Mouse (Mus musculus): ENCODE measurements around the gene Itgb4. TPM values are rescaled to one million over a fixed set of nuclear protein-coding genes. Genes with fewer than 3 reads are reported as not detected.

Itgb4 gene
- polyA plus RNA-seq, 1 experiment from 2014 or later, result 1.1 TPM

GRCm38 (mm10) chr11:115954712-115955111 is 19.8 kb upstream of the Itgb4 start:
- peaks cover 88% of the 10 kb centered on the region for H3K36me3 ChIP-seq
- H3K4me3 ChIP-seq, result no peak overlapping the region
- no peak overlapping the region for H3K27ac ChIP-seq
- 0 out of 2 replicates have a peak, but pooled peaks cover 3% of the 10 kb centered on the region for H3K4me1 ChIP-seq
- H3K27me3 ChIP-seq (ENCODE audit: insufficient read depth, poor library complexity, severe bottlenecking), result no peaks in the 10 kb centered on the region
- DNase-seq (ENCODE audit: low spot score), result no peak
- H3K9me3 ChIP-seq, result no peaks in the 10 kb centered on the region
- WGBS, result 80% methylated on average over 5 of the region's 5 CpGs

DNA sequence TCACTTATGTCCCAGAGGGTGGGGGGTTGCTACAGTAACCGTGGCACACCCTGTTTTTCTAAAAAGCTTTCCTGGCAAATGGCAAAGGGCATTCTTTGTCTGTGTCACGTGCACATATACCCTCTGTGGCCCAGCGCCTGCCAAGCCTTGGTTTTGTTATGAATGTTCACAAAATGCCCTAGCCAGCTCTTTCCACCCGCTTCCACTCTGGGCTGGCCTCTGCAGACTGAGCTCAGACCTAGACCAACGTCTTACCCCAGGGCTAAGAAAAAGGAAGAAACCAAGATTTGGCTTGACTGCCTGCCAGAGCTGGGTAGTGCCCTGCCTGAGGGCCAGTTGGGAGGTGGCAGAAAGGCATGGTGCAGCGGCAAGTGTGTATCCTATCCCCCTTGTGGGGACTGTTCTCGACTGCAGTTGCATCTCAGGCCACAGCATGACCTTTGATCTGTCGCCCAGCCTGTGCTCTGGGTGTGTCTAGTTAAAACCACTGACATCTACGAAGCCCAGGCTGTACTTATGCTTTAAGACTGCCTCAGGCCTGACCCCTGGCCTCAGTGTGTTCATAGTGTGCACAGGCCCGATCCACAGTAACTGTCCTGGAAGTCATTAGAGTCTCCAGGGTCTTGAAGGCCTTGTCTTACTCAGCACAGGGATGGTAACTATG is 19.2 kb upstream of the Itgb4 start:
- Histone ChIP-seq H3K27me3 (ENCODE audit: insufficient read depth, poor library complexity, severe bottlenecking) (no peaks in the 10 kb centered on the region), H3K4me1 (0 out of 2 replicates have a peak, but pooled peaks cover 3% of the 10 kb centered on the region), H3K27ac (peak overlapping the region; percentile 7; the same call in 1 of the 2 replicates), H3K36me3 (peaks cover 89% of the 10 kb centered on the region), H3K9me3 (no peaks in the 10 kb centered on the region), H3K4me3 (no peak overlapping the region)
- no peak for DNase-seq (ENCODE audit: low spot score)
- 76% methylated on average over 10 of the region's 10 CpGs for WGBS

GRCm38 (mm10) chr11:115956453-115956852 is 18.1 kb upstream of the Itgb4 start:
- Histone ChIP-seq H3K4me1 (0 out of 2 replicates have a peak, but pooled peaks cover 3% of the 10 kb centered on the region), H3K27ac (no peak overlapping the region), H3K9me3 (no peaks in the 10 kb centered on the region), H3K4me3 (no peak overlapping the region), H3K36me3 (peaks cover 89% of the 10 kb centered on the region), H3K27me3 (ENCODE audit: insufficient read depth, poor library complexity, severe bottlenecking) (no peaks in the 10 kb centered on the region)
- DNase-seq (ENCODE audit: low spot score), result no peak
- WGBS, result 66% methylated on average over 4 of the region's 4 CpGs

DNA sequence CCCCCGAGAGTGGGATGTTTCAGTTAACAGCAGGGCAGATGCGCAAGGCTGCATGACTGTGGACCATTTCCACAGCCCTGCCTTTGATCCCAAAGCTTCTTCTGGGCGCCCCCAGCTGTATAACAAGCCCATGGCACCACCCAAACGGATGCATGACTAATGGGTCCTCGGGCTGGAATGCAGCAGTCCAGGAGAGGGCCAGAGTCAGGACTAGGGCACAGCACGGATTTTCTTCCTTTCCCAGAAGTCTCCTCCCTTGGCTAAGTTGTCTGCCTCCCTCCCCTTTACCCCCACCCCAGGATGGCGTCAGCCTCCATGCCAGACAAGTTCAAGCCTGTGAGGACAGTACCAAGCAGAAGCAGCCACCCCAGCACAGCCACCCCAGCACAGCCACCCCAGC is 16.5 kb upstream of the Itgb4 start:
- peaks cover 3% of the 10 kb centered on the region; the same call in 1 of the 2 replicates for H3K4me1 ChIP-seq
- no peaks in the 10 kb centered on the region for H3K9me3 ChIP-seq
- DNase-seq (ENCODE audit: low spot score), result no peak
- peaks cover 89% of the 10 kb centered on the region for H3K36me3 ChIP-seq
- no peaks in the 10 kb centered on the region for H3K27me3 ChIP-seq (ENCODE audit: insufficient read depth, poor library complexity, severe bottlenecking)
- H3K4me3 ChIP-seq, result no peak overlapping the region
- WGBS, result 79% methylated on average over 7 of the region's 7 CpGs
- no peak overlapping the region for H3K27ac ChIP-seq

DNA sequence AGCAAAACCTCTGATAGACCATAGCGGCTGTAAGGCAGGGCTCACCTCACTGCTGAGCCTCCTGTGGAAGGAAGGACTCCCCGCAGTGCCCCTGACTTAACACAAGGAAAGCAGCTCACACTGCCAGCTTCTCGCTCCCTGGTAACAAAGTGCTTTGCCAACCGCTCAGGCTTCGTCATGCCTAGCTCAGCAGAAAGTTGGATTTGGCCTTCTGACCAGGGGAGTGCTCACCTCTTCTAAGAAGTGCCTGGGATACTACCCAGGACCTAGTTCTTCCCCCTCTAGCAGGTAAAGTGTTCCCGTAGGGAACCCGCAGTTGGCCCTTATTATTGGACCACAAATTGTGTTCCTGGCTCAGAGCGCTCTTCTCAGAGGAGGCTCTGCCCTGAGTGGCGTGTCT is 15.5 kb upstream of the Itgb4 start:
- Histone ChIP-seq H3K27me3 (ENCODE audit: insufficient read depth, poor library complexity, severe bottlenecking) (no peaks in the 10 kb centered on the region), H3K4me3 (no peak overlapping the region), H3K9me3 (no peaks in the 10 kb centered on the region), H3K4me1 (peaks cover 3% of the 10 kb centered on the region; the same call in 1 of the 2 replicates), H3K36me3 (peaks cover 90% of the 10 kb centered on the region), H3K27ac (no peak overlapping the region)
- DNase-seq (ENCODE audit: low spot score), result no peak
- 94% methylated on average over 9 of the region's 9 CpGs for WGBS

DNA sequence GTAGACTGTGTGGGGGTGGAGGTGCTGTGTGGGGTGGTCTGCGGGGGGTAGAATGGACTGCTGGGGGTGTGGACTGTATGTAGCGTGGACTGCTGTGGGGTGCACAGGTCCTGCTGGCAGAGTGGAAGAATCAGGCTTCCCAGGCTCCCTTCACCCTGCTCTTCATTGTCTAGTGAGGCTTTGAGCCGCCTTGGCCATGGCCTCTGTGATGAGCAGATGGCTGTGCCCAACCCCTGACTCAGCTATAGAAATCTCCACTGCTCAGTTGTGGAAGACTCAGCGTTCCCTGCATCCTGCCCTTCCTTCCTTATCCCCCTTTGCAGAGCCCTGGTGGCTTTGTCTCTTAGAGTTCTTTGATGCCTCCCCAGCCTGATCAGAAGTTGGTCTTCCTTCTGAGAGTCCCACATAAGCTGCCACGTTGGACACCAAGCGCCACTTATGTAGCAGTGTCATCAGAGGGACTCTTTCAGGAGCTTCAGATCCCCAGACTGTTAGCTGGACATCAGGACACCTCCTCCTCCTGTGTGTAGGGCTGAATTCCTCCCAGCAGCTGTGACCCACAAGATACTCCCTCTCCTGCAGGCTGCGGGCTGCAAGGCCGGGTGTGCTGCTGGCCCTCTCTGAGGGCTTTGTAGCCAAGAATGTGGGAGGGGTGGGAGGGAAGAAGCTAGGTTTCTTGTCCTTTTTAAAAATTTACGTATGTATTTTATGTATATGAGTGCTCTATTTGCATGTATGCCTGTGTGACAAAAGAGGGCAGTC is 11.7 kb upstream of the Itgb4 start:
- WGBS, result 92% methylated on average over 9 of the region's 9 CpGs
- H3K27me3 ChIP-seq (ENCODE audit: insufficient read depth, poor library complexity, severe bottlenecking), result no peaks in the 10 kb centered on the region
- DNase-seq (ENCODE audit: low spot score), result no peak
- H3K36me3 ChIP-seq, result peaks cover 89% of the 10 kb centered on the region
- H3K27ac ChIP-seq, result no peak overlapping the region
- no peaks in the 10 kb centered on the region for H3K9me3 ChIP-seq
- peaks cover 7% of the 10 kb centered on the region; the same call in 1 of the 2 replicates for H3K4me1 ChIP-seq
- H3K4me3 ChIP-seq, result no peak overlapping the region

GRCm38 (mm10) chr11:115964977-115965604 is 9.4 kb upstream of the Itgb4 start:
- Histone ChIP-seq H3K4me1 (peaks cover 21% of the 10 kb centered on the region; the same call in 1 of the 2 replicates), H3K27me3 (ENCODE audit: insufficient read depth, poor library complexity, severe bottlenecking) (no peaks in the 10 kb centered on the region), H3K27ac (peak overlapping the region; percentile 37), H3K9me3 (no peaks in the 10 kb centered on the region), H3K36me3 (peaks cover 72% of the 10 kb centered on the region), H3K4me3 (no peak overlapping the region)
- DNase-seq (ENCODE audit: low spot score), result no peak
- WGBS, result 72% methylated on average over 10 of the region's 10 CpGs

GRCm38 (mm10) chr11:115968731-115969405 is 5.6 kb upstream of the Itgb4 start:
- peaks cover 31% of the 10 kb centered on the region for H3K4me1 ChIP-seq
- 0 out of 2 replicates have a peak overlapping the region, but pooled peaks have one; percentile 16 for H3K27ac ChIP-seq
- no peaks in the 10 kb centered on the region for H3K9me3 ChIP-seq
- peaks cover 34% of the 10 kb centered on the region for H3K36me3 ChIP-seq
- DNase-seq (ENCODE audit: low spot score), result no peak
- no peak overlapping the region for H3K4me3 ChIP-seq
- H3K27me3 ChIP-seq (ENCODE audit: insufficient read depth, poor library complexity, severe bottlenecking), result peaks cover 10% of the 10 kb centered on the region
- WGBS, result 57% methylated on average over 5 of the region's 5 CpGs

GRCm38 (mm10) chr11:115970006-115970673 is 4.4 kb upstream of the Itgb4 start:
- H3K9me3 ChIP-seq, result no peaks in the 10 kb centered on the region
- 60% methylated on average over 15 of the region's 15 CpGs for WGBS
- peaks cover 23% of the 10 kb centered on the region for H3K27me3 ChIP-seq (ENCODE audit: insufficient read depth, poor library complexity, severe bottlenecking)
- H3K4me1 ChIP-seq, result peaks cover 36% of the 10 kb centered on the region
- peak overlapping the region; percentile 42; the same call in 1 of the 2 replicates for H3K27ac ChIP-seq
- no peak for DNase-seq (ENCODE audit: low spot score)
- peaks cover 22% of the 10 kb centered on the region for H3K36me3 ChIP-seq
- no peak overlapping the region for H3K4me3 ChIP-seq

DNA sequence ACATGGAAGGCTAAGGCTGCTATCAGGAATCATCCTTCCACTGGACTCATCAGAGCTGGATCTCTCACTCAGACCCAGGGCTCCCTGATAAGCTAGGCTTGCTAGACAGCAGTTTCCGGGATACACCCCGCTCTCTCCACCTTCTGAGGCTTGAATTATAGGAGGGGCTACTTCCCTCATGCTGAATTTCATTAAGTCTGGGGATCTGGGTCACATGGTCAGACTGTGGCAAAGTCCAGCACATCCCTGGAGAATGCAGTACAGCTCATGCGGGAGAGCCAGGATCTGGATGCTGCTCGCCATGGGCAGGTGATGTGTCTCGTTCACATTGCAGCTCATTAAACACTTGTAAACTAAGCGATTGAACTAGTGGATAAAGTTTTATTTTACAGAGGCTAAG is 3.5 kb upstream of the Itgb4 start:
- Histone ChIP-seq H3K27me3 (ENCODE audit: insufficient read depth, poor library complexity, severe bottlenecking) (peaks cover 32% of the 10 kb centered on the region), H3K4me3 (no peak overlapping the region), H3K9me3 (no peaks in the 10 kb centered on the region), H3K27ac (no peak overlapping the region), H3K36me3 (peaks cover 13% of the 10 kb centered on the region), H3K4me1 (peaks cover 37% of the 10 kb centered on the region)
- 72% methylated on average over 6 of the region's 6 CpGs for WGBS
- DNase-seq (ENCODE audit: low spot score), result no peak

DNA sequence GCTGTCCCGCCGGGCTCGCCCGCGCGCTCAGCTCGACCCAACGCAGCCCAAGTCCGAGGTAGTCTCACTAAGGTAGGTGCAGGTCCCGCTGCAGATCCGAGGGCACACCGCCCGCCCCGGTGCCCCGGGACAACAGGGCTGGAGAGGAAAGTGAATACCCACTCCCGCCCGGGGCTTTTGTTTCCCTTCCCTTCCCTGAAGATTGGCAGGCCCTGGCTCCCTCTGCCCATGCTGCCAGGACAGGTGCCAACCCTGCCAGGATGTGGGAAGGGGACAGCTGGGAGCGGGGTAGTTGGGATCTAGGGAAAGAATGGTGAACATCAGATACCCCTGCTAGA is 543 bp downstream of the Itgb4 start:
- Histone ChIP-seq H3K9me3 (no peaks in the 10 kb centered on the region), H3K36me3 (no peaks in the 10 kb centered on the region), H3K4me1 (peaks cover 23% of the 10 kb centered on the region), H3K4me3 (peak overlapping the region; percentile 70), H3K27ac (peak overlapping the region; percentile 66), H3K27me3 (ENCODE audit: insufficient read depth, poor library complexity, severe bottlenecking) (peaks cover 71% of the 10 kb centered on the region)
- DNase-seq (ENCODE audit: low spot score), result no peak
- 4% methylated on average over 18 of the region's 18 CpGs for WGBS

DNA sequence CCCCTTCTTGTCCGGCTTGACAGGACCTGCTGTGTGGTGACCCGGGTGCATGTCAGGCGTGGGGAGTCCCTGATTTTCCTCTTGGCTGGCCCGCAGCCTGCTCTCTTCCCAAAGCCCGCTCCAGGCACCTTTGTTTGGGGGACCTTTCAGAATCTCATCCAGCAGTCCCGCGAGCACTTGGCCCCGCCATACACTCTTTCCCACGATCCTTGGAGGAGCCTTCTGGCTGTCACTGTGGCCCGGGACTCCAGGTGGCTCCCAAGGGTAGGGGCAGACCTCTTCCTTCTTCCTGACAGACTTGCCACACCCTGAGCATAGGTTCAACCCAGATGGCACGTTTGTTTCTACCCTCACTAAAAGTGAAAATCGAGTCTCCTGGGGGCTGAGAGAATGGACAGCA is 1.0 kb downstream of the Itgb4 start:
- H3K9me3 ChIP-seq, result no peaks in the 10 kb centered on the region
- H3K4me3 ChIP-seq, result no peak overlapping the region
- H3K4me1 ChIP-seq, result peaks cover 19% of the 10 kb centered on the region
- 42% methylated on average over 12 of the region's 12 CpGs for WGBS
- H3K36me3 ChIP-seq, result no peaks in the 10 kb centered on the region
- H3K27ac ChIP-seq, result no peak overlapping the region
- peaks cover 73% of the 10 kb centered on the region for H3K27me3 ChIP-seq (ENCODE audit: insufficient read depth, poor library complexity, severe bottlenecking)
- no peak for DNase-seq (ENCODE audit: low spot score)

Data from heart, embryonic 10.5 days (tissue).